Mouse (Mus musculus) ES-E14 (cell line): Measurements from ENCODE around the gene Rapgef6.

Source experiments
- CHD2 ChIP-seq: IDR thresholded peaks from 2 replicates; pipeline ENCODE4 v1.6.1; 2014; ENCODE audit warnings: mild to moderate bottlenecking, low read depth, low read length, inconsistent platforms
- HCFC1 ChIP-seq: IDR thresholded peaks from 2 replicates; pipeline ENCODE4 v1.6.1; 2012; ENCODE audit warnings: low read length, inconsistent platforms, borderline replicate concordance; ENCODE audit not compliant: insufficient read depth
- MAFK ChIP-seq: IDR thresholded peaks from 2 replicates; pipeline ENCODE4 v1.6.1; 2014; ENCODE audit warnings: mild to moderate bottlenecking, low read depth, low read length, inconsistent platforms; ENCODE audit not compliant: insufficient read depth
- ZC3H11A ChIP-seq: IDR thresholded peaks from 2 replicates; pipeline ENCODE4 v1.6.1; 2012; ENCODE audit warnings: low read depth, mild to moderate bottlenecking, inconsistent platforms, low read length, borderline replicate concordance
- ZNF384 ChIP-seq: IDR thresholded peaks from 2 replicates; pipeline ENCODE4 v1.6.1; 2012; ENCODE audit warnings: low read depth, low read length, inconsistent platforms

DNA sequence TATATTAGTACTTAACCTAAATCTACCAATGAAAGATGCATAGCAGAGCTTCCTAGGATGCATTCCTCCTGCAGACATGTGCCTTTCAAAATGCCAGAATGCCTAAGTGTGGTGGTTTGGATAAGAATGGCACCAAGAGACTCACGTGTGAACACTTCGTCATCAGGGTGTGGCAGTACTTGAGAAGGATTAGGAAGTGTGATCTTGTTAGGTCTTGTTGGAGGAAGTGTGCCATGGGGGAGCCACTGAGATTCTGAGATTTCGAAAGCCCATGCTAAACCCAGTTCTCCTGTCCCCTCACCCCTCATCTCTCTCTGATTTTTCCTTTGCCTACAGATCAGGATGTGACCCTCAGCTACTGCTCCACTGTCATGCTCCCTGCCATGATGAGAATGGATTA lies 206.7 kb downstream of the Rapgef6 start:
- TF ChIP-seq HCFC1 (no peak), MAFK (no peak), ZNF384 (no peak), CHD2 (no peak), ZC3H11A (no peak)
